Mouse (Mus musculus): ENCODE measurements at regions not wholly inside any gene's neighbourhood (a gene's known extent, or its start where the extent isn't known, plus 50 kb on each side); places are given as distances from the start of the nearest gene placed in this dataset.

DNA sequence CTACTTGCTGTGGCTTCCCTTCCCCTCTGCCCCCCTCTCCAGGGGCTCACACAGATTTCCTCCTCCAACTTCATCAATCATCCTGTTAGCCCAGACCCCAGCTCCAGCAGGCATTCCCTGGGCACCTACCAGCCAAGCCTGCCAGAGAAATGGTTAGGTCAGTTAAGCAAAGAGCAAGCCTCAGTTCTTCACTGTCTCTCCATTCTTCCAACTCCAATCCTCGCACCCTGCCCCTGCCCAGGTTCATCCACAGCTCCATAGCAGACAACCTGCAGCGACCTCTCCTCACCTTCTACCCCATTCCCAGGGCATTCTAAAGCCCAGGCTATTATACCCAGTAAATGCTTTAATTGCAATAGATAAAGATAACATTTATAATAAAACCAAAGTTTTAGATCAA is 408.0 kb upstream of the Trpc7 start:
- Histone ChIP-seq H3K4me3 (ENCODE audit: control insufficient read depth, insufficient read depth, low read length) (no peak overlapping the region), H3K27me3 (ENCODE audit: control insufficient read depth, insufficient read depth, low read length) (no peaks in the 10 kb centered on the region), H3K4me1 (replicated peaks; ENCODE audit: control insufficient read depth, insufficient read depth, low read length) (no peaks in the 10 kb centered on the region), H3K36me3 (ENCODE audit: control insufficient read depth, insufficient read depth, low read length) (no peaks in the 10 kb centered on the region), H3K27ac (ENCODE audit: control insufficient read depth, insufficient read depth, low read length) (no peak overlapping the region)
- no peak for TF ChIP-seq POLR2A (IDR thresholded peaks at IDR 0.05; ENCODE audit: control insufficient read depth, extremely low read depth, insufficient read depth, low read length, poor library complexity)
- no peak for TF ChIP-seq CTCF (IDR thresholded peaks at IDR 0.05; ENCODE audit: borderline replicate concordance, control insufficient read depth, extremely low read depth, insufficient read depth, low read length, poor library complexity)
- 78% methylated on average over 2 of the region's 2 CpGs for WGBS
- no peak for DNase-seq

DNA sequence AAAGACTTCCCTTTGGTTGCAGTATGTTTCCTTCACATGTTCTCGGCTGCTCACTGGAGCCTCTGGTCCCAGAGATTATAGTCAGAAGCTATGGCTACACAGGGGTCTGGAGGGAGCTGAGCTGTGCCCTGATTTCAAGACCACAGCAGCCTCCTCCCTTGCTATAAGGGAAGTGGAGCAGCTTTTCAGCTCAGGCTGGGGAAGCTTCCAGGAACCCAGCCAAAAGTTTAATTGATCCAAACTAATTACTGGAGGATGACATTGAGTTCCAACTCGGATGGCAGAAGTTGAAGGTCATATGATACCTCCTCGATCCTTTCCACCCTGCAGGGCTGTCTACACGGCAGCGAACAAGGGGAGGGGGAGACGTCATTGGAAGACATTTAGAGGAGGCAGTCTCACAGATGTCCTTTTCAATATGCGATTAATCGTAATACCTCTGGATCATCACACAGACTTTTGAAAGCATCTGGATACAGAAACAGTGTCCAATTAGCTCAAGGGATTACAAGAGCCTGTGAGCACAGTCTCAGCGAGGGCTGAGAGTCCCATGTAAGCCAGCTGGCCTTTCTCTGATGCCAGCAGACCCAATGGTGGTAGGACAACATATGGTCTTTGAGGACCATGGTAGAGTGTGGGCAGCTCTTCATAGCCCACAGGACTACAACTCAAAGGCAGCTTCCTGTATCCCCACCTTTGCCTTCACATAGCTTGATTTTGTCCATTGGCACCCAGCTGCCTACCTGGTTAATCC is 396.1 kb upstream of the Trpc7 start:
- no peaks in the 10 kb centered on the region for H3K27me3 ChIP-seq (ENCODE audit: control insufficient read depth, insufficient read depth, low read length)
- no peak overlapping the region for H3K4me3 ChIP-seq (ENCODE audit: control insufficient read depth, insufficient read depth, low read length)
- H3K4me1 ChIP-seq (replicated peaks; ENCODE audit: control insufficient read depth, insufficient read depth, low read length) = no peaks in the 10 kb centered on the region
- TF ChIP-seq POLR2A (IDR thresholded peaks at IDR 0.05; ENCODE audit: control insufficient read depth, extremely low read depth, insufficient read depth, low read length, poor library complexity) = no peak
- no peak for TF ChIP-seq CTCF (IDR thresholded peaks at IDR 0.05; ENCODE audit: borderline replicate concordance, control insufficient read depth, extremely low read depth, insufficient read depth, low read length, poor library complexity)
- DNase-seq = no peak
- WGBS = 88% methylated on average over 9 of the region's 9 CpGs
- H3K36me3 ChIP-seq (ENCODE audit: control insufficient read depth, insufficient read depth, low read length) = no peaks in the 10 kb centered on the region
- H3K27ac ChIP-seq (ENCODE audit: control insufficient read depth, insufficient read depth, low read length) = no peak overlapping the region

DNA sequence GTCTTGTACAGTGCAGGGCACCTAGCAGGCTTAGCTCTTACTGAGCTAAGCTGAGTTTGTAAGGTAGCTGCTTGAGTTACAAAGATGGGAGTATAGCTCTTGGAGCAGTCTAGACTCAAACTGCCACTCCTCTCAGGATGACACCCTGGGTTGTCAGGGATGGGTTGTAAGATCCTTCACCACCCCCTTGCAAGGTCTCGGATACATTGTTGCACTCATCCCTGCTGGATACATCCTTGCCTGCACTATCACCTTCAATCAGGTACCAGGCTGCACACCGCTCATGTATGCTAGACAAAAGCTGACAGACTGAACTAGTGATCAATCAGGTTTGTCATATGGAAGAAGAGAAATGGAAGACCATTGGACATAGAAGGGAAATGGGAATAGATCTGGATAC is 390.4 kb upstream of the Trpc7 start:
- Histone ChIP-seq H3K36me3 (ENCODE audit: control insufficient read depth, insufficient read depth, low read length) (no peaks in the 10 kb centered on the region), H3K27me3 (ENCODE audit: control insufficient read depth, insufficient read depth, low read length) (no peaks in the 10 kb centered on the region), H3K27ac (ENCODE audit: control insufficient read depth, insufficient read depth, low read length) (no peak overlapping the region), H3K4me1 (replicated peaks; ENCODE audit: control insufficient read depth, insufficient read depth, low read length) (no peaks in the 10 kb centered on the region), H3K4me3 (ENCODE audit: control insufficient read depth, insufficient read depth, low read length) (no peak overlapping the region)
- TF ChIP-seq POLR2A (IDR thresholded peaks at IDR 0.05; ENCODE audit: control insufficient read depth, extremely low read depth, insufficient read depth, low read length, poor library complexity) (no peak), CTCF (IDR thresholded peaks at IDR 0.05; ENCODE audit: borderline replicate concordance, control insufficient read depth, extremely low read depth, insufficient read depth, low read length, poor library complexity) (no peak)
- DNase-seq = no peak
- 95% methylated on average over 2 of the region's 2 CpGs for WGBS

DNA sequence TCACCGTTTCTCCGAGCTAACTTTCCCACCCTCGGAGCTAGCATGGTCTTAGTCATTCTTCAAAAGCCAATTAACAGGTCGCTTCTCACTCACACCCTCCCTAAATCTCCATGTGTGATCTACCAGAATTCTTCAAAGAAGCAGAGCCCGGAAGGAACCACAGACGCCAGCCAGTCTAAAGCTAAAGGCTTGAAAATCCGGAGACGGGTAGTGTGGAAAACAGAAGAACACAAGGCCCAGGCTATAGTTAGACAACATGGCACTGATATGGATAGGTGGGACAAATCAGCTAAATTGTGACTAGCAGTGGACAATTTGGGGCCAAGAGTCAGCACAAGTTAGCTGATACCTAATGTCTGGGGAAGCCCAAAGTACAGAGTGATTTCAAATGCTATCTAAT is 387.0 kb upstream of the Trpc7 start:
- no peaks in the 10 kb centered on the region for H3K4me1 ChIP-seq (replicated peaks; ENCODE audit: control insufficient read depth, insufficient read depth, low read length)
- DNase-seq = no peak
- TF ChIP-seq CTCF (IDR thresholded peaks at IDR 0.05; ENCODE audit: borderline replicate concordance, control insufficient read depth, extremely low read depth, insufficient read depth, low read length, poor library complexity) (no peak), POLR2A (IDR thresholded peaks at IDR 0.05; ENCODE audit: control insufficient read depth, extremely low read depth, insufficient read depth, low read length, poor library complexity) (no peak)
- H3K4me3 ChIP-seq (ENCODE audit: control insufficient read depth, insufficient read depth, low read length) = no peak overlapping the region
- no peaks in the 10 kb centered on the region for H3K27me3 ChIP-seq (ENCODE audit: control insufficient read depth, insufficient read depth, low read length)
- no peaks in the 10 kb centered on the region for H3K36me3 ChIP-seq (ENCODE audit: control insufficient read depth, insufficient read depth, low read length)
- 41% methylated on average over 8 of the region's 8 CpGs for WGBS
- no peak overlapping the region for H3K27ac ChIP-seq (ENCODE audit: control insufficient read depth, insufficient read depth, low read length)

DNA sequence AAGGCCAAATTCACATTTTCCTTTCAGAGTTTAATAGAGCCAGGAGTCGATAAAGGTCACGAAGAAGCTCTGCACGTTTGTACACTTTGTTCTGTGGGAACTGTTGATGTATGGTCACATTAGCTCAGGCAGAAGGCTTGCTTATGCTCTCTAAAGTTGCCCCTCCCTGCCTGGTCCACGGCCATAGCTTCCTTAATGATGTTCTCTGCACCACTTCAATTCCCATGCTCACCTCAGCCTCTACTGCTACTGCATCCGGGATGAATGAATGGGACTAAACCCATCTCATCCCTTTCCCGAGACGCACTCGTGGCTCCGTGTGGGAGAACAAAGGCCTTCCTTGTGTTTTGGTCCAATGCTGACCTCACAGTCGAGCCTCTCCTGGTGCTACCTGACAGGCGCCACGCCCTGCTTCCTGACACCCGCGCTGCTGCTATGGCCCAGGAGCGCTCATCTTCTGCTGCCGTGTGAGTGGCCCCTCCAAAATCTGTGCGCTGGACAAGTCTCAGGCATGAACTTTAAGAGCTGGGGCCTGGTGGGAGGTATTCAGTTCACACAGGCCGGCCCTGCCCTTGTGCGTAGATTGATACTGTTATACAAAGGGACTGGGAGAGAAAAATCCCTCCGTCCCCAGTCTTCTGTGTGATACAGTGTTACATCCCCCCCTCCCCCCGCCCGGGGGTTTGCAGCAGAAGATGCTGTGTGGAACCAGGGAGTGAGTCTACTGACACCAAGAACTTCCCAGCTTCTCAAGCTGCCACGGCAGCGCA is 386.3 kb upstream of the Trpc7 start:
- H3K36me3 ChIP-seq (ENCODE audit: control insufficient read depth, insufficient read depth, low read length) = no peaks in the 10 kb centered on the region
- no peak overlapping the region for H3K4me3 ChIP-seq (ENCODE audit: control insufficient read depth, insufficient read depth, low read length)
- H3K27ac ChIP-seq (ENCODE audit: control insufficient read depth, insufficient read depth, low read length) = no peak overlapping the region
- 63% methylated on average over 24 of the region's 24 CpGs for WGBS
- no peak for DNase-seq
- H3K27me3 ChIP-seq (ENCODE audit: control insufficient read depth, insufficient read depth, low read length) = no peaks in the 10 kb centered on the region
- no peaks in the 10 kb centered on the region for H3K4me1 ChIP-seq (replicated peaks; ENCODE audit: control insufficient read depth, insufficient read depth, low read length)
- TF ChIP-seq POLR2A (IDR thresholded peaks at IDR 0.05; ENCODE audit: control insufficient read depth, extremely low read depth, insufficient read depth, low read length, poor library complexity) = no peak
- no peak for TF ChIP-seq CTCF (IDR thresholded peaks at IDR 0.05; ENCODE audit: borderline replicate concordance, control insufficient read depth, extremely low read depth, insufficient read depth, low read length, poor library complexity)

DNA sequence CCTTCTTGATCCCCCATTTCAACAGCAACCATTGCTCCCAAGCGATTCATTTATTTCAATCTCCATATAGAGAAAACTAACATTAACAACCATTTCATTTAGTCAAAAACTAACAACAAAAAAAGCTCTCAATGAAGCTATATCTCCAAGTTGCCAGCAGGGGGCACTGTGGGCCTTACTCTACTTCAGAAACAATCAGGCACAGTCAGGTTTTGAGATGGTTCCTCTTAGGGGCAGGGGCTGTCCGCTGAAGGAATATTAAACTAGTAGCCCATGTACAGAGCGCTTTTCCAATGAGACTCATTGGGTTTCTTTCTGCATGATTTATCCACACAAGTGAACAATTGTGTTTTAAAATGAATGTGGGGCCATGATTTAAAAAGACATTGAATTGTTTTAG is 385.7 kb upstream of the Trpc7 start:
- DNase-seq = no peak
- 42% methylated on average over 3 of the region's 3 CpGs for WGBS
- Histone ChIP-seq H3K4me3 (ENCODE audit: control insufficient read depth, insufficient read depth, low read length) (no peak overlapping the region), H3K36me3 (ENCODE audit: control insufficient read depth, insufficient read depth, low read length) (no peaks in the 10 kb centered on the region), H3K27me3 (ENCODE audit: control insufficient read depth, insufficient read depth, low read length) (no peaks in the 10 kb centered on the region), H3K27ac (ENCODE audit: control insufficient read depth, insufficient read depth, low read length) (no peak overlapping the region), H3K4me1 (replicated peaks; ENCODE audit: control insufficient read depth, insufficient read depth, low read length) (no peaks in the 10 kb centered on the region)
- TF ChIP-seq POLR2A (IDR thresholded peaks at IDR 0.05; ENCODE audit: control insufficient read depth, extremely low read depth, insufficient read depth, low read length, poor library complexity) (no peak), CTCF (IDR thresholded peaks at IDR 0.05; ENCODE audit: borderline replicate concordance, control insufficient read depth, extremely low read depth, insufficient read depth, low read length, poor library complexity) (no peak)
